Mouse (Mus musculus) CH12.LX (cell line): ENCODE measurements around the gene Aff3.

ENCODE experiments used
- CHD2 ChIP-seq: IDR thresholded peaks from 2 replicates; pipeline ENCODE4 v1.6.1; 2011; ENCODE audit warnings: low read length, improper control_type of control experiment
- CTCF ChIP-seq, 2 experiments: IDR thresholded peaks in 1 of 2; conservative IDR thresholded peaks in 1 of 2; 2 replicates each; pipeline ENCODE4 v1.5.1; 2011 to 2012; ENCODE audit warnings: low read depth in 2 of 2, low read length in 2 of 2, improper control_type of control experiment in 1 of 2, inconsistent platforms in 1 of 2, mild to moderate bottlenecking in 1 of 2, moderate library complexity in 1 of 2
- E2F4 ChIP-seq: IDR thresholded peaks from 2 replicates; pipeline ENCODE4 v1.6.1; 2011; ENCODE audit warnings: low read depth, low read length, improper control_type of control experiment; ENCODE audit not compliant: insufficient replicate concordance
- EP300 ChIP-seq: IDR thresholded peaks from 2 replicates; pipeline ENCODE4 v1.6.1; 2011; ENCODE audit warnings: low read length, improper control_type of control experiment
- MAZ ChIP-seq: IDR thresholded peaks from 2 replicates; pipeline ENCODE4 v1.6.1; 2012; ENCODE audit warnings: low read depth, mild to moderate bottlenecking, inconsistent platforms, low read length, improper control_type of control experiment, moderate library complexity
- POLR2A ChIP-seq: IDR thresholded peaks from 2 replicates; pipeline ENCODE4 v1.6.1; 2011; ENCODE audit warnings: low read depth, mild to moderate bottlenecking, improper control_type of control experiment, low read length
- RAD21 ChIP-seq: IDR thresholded peaks from 2 replicates; pipeline ENCODE4 v1.6.1; 2011; ENCODE audit warnings: low read depth, mild to moderate bottlenecking, low read length, improper control_type of control experiment, moderate library complexity
- UBTF ChIP-seq: IDR thresholded peaks from 2 replicates; pipeline ENCODE4 v1.6.1; 2012; ENCODE audit warnings: low read depth, mild to moderate bottlenecking, inconsistent platforms, low read length, improper control_type of control experiment, moderate library complexity
- ZC3H11A ChIP-seq: IDR thresholded peaks from 2 replicates; pipeline ENCODE4 v1.6.1; 2012; ENCODE audit warnings: low read depth, mild to moderate bottlenecking, inconsistent platforms, low read length, improper control_type of control experiment
- ZMIZ1 ChIP-seq: IDR thresholded peaks from 2 replicates; pipeline ENCODE4 v1.6.1; 2012; ENCODE audit warnings: low read depth, mild to moderate bottlenecking, inconsistent platforms, low read length, improper control_type of control experiment

DNA sequence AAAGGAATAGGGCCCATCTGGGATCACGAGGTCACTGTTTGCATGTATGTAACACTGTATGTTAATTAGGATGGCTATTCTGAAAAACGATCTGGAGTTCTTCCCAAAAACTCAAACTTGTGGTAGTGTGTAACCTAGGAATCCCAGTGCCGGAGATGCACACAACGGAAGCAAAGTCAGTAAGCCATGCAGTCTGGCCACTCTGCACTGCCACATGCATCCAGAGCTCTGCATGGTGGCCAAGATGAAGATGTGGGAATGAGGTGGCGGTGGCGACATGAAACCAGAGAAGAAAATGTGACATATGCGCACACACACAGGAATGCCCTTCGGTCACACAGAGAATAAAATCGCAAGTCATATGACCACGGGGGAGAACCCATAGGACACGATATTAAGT, 143.1 kb downstream of the Aff3 start:
- TF ChIP-seq CTCF (conservative IDR thresholded peaks at IDR 0.05 in 1 of 2, IDR thresholded peaks at IDR 0.05 in 1 of 2; ENCODE audit: low read depth in 2 of 2, low read length in 2 of 2) (no peak), ZMIZ1 (no peak), POLR2A (no peak), UBTF (no peak), E2F4 (no peak), EP300 (no peak), ZC3H11A (no peak), CHD2 (no peak), RAD21 (no peak), MAZ (no peak)
